Mouse (Mus musculus) ES-Bruce4 (cell line): ENCODE data around the gene Cul7.

Source experiments
- CTCF ChIP-seq: IDR thresholded peaks from one replicate; pipeline ENCODE4 v1.8.1; 2011; ENCODE audit warnings: low read depth, low read length
- POLR2A ChIP-seq: IDR thresholded peaks from one replicate; pipeline ENCODE4 v1.8.1; 2011; ENCODE audit warnings: low read length; ENCODE audit not compliant: insufficient read depth

DNA sequence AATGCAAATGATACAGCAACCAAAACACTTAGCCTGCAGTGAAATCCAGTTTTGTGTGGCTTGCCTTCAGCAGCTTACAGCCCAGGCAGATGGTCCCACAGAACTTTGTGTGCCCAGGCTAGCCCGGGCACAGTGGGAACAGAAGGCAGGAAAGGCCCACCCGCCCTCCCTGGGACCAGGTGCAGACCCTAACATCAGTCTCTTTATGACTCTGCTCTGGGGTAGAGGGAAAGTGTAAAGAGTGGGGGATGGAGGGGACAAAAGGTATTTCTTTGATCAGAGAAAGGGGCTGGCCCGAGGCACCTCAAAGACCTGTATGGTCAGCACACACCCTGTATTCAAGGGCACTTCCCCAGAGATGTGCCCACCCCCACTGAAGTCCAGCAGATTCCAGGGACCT, 36.9 kb upstream of the Cul7 start:
- no peak for TF ChIP-seq POLR2A
- no peak for TF ChIP-seq CTCF
